Mouse (Mus musculus) left cerebral cortex, postnatal 4 days (tissue): ENCODE data around the gene AL732309.1. TPM values are rescaled to one million over a fixed set of nuclear protein-coding genes. Genes with fewer than 3 reads are reported as not detected.
"Not testable (repeated sequence)": the region's sequence is repeated elsewhere in the genome, so short reads cannot be mapped to it uniquely, and the experiment has no call there.

Experiments
- DNase-seq: peaks from one replicate; pipeline ENCODE4 v3.0.0-alpha.2; 2022
- intact Hi-C: fragments of 180-260 bp; cut with DNase I; formaldehyde crosslinking; loops from one replicate; pipeline ENCODE4 v1.15.1; 2025
- total RNA-seq, 2 experiments: library from RNA; stranded (reverse); gene quantifications; 2 replicates each; pipeline ENCODE4 v1.2.3; 2021

The AL732309.1 gene
- total RNA-seq, 2 experiments from 2014 or later: 2.4 to 7.7 TPM

DNA sequence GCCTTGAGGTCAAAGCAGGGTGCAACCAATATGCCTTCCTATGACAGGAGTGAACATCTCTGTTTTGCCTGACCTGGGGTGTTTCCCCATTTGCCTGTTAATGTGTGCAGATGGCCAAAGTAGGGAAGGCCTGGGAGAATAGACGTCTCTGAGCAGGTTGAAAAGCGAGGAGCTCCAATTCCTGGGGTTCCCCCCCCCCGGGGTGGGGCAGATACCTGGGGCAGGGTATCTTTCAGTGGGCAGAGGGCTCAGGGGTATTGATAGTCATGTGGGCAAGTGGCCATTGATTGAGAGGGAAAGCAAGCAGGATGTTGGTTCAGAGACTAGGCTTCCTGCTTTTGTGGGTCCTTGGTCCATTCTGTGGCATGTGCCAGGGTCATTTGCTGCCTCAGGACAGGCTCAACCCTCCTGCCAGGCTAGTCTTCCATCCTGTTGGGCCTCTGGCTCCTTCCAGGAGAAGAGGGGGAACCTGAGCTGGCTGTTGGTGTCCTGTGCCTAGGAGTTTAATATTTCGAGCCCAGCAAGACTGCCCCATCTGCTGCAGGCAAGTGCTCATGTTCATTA, 21.2 kb upstream of the AL732309.1 start:
- intact Hi-C loops: no loop called here
- no peak for DNase-seq

DNA sequence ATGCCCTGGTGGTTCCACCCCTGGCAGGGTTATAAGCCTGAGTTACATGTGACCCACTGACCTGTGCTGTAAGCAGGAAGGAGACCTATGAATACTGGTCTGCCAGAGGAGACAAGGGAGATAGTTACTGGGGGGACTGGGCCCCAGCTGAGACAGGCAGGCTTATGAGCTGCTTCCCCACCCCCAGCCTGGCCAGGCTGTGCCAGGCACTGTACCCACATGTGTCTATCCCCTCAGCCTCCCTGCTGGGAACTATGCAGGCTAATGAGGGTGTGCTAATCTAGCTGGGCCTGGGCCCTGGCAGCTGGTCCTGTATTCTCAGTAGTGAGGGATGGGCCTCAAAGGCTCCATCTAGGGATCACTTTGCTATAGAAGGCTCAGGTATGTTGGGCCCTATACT, 20.6 kb upstream of the AL732309.1 start:
- peak; percentile 80 for DNase-seq
- intact Hi-C loops: no loop called here

DNA sequence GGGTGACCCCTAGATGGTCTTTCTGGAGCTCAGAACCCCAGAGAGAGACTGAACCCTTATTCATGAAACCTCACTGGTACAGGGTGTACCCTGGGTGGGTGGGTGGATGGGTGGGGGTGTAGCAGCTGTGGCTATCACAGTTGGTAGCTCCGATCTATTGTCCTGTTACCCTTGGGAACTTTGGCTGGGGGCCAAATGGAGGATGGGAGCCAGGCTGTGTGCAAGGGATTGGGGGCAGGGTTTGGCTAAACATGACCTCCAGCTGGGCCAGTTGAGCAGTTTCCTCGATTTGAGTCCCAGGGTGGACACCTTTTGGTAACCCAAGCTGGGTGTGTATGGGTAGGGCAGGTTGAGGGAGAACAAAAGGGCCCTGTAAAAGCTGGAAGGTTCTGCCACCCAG, 20.1 kb upstream of the AL732309.1 start:
- peak; percentile 87 for DNase-seq
- intact Hi-C loops: no loop called here

DNA sequence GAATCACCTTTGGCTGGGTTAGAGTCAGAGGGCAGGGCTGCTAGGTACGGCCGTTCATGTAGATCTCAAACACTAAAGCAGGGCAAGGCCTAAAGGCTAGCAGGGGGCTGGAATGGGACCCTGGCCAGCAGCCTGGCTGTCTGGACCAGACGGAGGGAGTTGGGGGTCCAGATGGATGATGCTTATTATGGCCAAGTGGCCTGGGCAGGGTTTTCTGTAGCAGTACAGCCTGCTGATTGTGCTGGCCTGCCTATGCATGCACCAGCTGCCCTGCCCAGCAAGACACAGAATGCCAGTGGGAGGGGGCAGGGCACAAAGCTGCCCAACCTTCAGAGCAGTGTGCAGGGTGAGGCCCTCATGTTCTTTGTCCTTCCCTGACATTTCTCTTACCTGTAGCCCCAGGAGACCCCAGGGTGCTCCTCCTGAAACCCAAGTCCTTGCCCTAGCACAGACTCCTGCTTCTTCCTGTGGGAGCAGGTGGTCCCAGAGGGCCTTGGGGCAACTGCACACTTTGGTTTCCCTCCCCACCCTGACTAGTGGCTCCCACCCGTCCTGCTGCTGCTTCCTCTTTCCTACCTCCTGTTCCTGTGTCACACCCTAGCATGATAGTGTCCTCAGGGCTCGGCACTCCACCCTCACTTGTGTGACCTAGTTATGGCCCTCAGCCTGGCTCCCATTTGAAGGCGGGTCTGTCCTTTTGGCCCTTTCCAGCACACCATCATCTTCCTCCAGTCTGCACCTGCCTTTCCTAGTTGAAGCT, 19.4 kb upstream of the AL732309.1 start:
- DNase-seq: peak; percentile 95
- intact Hi-C loops: no loop called here

DNA sequence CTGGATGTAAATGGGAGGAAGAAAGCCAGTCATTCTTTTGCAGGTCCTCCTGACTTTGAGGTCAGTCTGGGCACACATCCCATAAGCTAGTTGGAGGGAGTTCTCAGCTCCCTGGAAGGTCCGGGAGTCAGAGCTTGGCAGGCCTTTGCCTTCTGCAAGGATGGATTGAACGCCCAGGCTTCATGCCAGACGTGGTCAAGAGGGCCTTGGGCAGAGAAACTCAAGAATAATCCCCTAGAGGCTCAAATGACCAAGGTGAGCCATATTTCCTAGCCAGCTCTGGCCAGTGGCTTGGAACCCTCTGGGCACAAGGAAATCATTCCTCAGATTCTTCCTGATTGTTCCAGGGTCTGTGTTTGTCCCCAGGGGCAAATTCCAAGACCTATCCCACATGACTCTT, 18.2 kb upstream of the AL732309.1 start:
- intact Hi-C loops: no loop called here
- peak; percentile 80 for DNase-seq

GRCm38 (mm10) chr2:25264286-25264660, 17.6 kb upstream of the AL732309.1 start:
- intact Hi-C loops: no loop called here
- DNase-seq: no peak

DNA sequence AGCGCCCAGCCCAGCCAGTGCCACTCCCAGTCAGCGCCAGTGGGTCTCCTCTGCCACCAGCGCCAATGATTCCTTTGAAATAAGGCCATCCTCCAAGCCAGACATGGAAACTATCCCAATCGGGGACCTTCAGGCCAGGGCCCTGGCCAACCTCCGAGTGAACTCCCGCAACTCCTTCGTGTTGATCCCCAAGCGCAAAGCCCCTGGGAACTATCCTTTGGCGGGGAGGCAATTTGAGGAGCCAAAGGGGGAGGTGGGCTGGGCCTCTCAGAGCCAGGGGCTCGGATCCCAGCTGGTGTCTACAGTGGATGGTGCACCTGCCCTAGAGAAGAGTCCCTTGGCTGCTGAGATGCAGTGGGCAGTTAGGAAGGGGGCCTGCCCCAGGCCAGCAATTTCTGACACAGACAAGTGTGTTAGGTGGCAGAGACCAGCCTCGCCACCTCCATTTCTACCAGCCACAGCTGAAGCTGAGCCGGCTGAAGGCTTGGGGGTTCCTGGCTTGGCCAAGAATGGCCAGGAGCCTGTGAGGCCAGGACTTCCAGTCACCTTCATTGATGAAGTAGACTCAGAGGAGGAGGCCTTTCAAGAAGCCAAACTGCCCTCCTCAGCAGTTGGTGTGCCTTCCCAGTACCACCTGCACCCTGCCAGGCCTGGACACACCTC, 17.1 kb upstream of the AL732309.1 start:
- intact Hi-C loops: no loop called here
- peak; percentile 75 for DNase-seq

GRCm38 (mm10) chr2:25262795-25263622, 16.3 kb upstream of the AL732309.1 start:
- peak; percentile 82 for DNase-seq
- intact Hi-C loops: no loop called here

- peak; percentile 97 for DNase-seq
- intact Hi-C loops: no loop called here
Observed at GRCm38 (mm10) chr2:25262291-25262767, 15.7 kb upstream of the AL732309.1 start, which contains the start of gene Tprn. Tprn (plus strand) TSS chr2:25262618.

- intact Hi-C loops: no loop called here
- no peak for DNase-seq
Observed at GRCm38 (mm10) chr2:25261870-25262269, 15.2 kb upstream of the AL732309.1 start.

- intact Hi-C loops: loop anchor here (5.0 kb wide), 2 partner anchors 37 to 62 kb away; partner anchors contain the start of genes Tor4a and Tubb4b
Observed at GRCm38 (mm10) chr2:25258887-25259286, 12.2 kb upstream of the AL732309.1 start.

GRCm38 (mm10) chr2:25257250-25257649, 10.6 kb upstream of the AL732309.1 start:
- intact Hi-C loops: loop anchor here (5.0 kb wide), 2 partner anchors 35 to 60 kb away; partner anchors contain the start of genes Tor4a and Tubb4b
- not testable (repeated sequence) for DNase-seq

More at GRCm38 (mm10) chr2:25258887-25259286, 12.2 kb upstream of the AL732309.1 start:
- DNase-seq: no peak

DNA sequence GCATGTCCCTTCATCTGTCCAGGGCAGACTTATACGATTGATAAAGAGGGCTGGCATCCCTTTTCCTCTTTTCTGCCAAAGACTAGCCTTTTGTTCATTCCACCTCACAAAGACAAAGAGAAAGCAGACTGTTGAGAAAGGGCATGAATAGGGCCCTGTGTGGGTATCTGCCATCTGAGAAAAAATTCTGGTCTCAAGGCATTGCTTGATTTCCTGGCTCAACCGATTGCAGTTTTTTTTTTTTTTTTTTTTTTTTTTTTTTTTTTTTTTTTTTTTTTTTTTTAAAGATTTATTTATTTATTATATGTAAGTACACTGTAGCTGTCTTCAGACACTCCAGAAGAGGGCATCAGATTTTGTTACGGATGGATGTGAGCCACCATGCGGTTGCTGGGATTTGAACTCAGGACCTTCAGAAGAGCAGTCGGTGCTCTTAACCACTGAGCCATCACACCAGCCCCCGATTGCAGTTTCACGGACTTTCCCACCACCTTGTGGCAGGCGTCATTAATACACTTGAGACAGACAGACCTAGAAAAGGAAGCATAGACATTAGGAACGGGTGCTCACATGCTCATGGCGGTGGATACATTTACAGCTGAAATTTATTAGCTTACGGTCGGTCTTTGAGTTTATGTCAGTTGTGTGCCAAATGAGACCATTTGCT, 9.9 kb upstream of the AL732309.1 start:
- DNase-seq: not testable (repeated sequence)
- intact Hi-C loops: loop anchor here (5.0 kb wide), 2 partner anchors 34 to 59 kb away; partner anchors contain the start of genes Tor4a and Tubb4b

DNA sequence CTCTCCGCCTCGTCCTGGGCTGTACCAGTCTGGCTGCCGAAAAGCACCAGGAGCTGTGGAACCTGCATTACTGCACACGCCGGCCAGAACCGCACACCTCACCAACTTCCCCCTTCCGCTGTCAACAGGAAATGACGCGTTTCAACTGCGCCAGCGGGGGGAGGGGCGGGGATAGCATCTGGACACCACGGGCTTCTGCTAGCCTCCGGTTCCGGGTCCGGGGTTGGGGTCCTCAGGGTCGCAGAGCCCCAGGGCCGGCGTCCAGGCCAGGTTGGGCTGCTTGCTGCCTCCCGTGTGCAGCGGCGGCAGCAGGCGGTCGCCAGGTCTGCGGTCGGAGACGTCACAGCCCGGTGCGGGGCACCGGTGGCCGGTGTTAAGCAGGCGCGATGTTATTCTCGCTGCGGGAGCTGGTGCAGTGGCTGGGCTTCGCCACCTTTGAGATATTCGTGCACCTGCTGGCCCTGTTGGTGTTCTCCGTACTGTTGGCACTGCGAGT, 8.7 kb upstream of the AL732309.1 start, which contains the start of gene Tmem203:
Tmem203 (plus strand) TSS at position 156 of the 496 bp plus-strand sequence.
- intact Hi-C loops: loop anchor here (5.0 kb wide), 2 partner anchors 33 to 58 kb away; partner anchors contain the start of genes Tor4a and Tubb4b
- DNase-seq: peak; percentile 91

DNA sequence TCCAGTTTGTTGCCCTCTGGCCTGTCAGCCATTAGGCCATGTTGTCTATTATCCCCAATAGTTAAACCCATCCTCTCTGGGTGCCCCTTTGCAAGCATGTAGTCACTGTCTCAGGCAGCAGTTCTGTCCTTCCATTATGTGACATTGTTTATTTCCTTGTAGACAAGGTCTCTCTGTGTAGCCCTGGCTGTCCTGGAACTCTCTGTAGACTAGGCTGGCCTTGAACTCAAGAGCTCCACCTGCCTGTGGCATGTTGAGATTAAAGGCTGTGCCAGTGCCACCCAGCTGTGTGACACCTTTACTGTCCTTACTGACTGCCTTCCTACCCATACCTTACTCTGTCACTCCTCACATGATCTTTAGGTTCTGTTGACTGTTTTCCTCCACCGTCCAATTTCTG, 5.7 kb upstream of the AL732309.1 start:
- intact Hi-C loops: no loop called here
- no peak for DNase-seq

- DNase-seq: no peak
- intact Hi-C loops: no loop called here
Observed at GRCm38 (mm10) chr2:25244144-25244543, 2.5 kb downstream of the AL732309.1 start.

DNA sequence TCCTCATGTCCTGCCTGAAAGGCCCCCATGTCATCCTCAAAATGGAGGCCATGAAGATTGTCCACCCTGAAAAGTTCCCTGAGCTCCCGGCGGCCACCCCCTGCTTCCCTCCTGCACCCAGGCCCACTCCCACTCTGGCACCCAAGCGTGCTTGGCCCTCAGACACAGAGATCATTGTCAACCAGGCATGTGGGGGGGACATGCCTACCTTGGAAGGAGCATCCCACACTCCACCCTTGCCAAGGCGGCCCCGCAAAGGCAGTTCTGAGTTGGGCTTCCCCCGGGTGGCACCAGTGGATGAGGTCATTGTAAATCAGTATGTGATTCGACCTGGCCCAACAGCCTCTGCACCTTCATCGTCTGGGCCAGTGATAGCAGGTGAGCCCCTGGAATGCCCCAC, 3.3 kb downstream of the AL732309.1 start:
- no peak for DNase-seq
- intact Hi-C loops: no loop called here

DNA sequence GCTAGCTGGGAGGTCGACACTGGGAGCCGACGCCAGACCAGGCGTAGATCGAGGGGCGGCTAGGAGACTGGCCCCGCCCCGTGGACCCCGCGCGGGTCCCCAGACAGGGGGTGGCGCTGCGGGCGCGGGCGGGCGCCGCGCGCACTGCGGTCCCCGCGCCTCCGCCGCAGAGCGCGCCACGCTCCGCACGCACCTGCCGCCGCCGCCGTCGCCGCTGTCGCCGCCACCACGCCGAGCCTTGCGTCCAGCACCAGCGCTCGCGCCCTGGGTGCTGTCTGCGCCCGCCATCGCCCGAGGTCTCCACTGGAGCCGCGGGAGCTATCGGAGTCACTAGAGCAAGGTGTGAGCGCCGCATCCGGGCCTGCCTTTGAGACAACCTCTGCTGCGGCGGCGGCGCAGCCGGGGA, 4.6 kb downstream of the AL732309.1 start, which contains the start of the genes Rnf208 and Cysrt1:
Rnf208 (plus strand) TSS at position 155 of the 406 bp plus-strand sequence.
Cysrt1 (minus strand) TSS at position 352 of the 406 bp plus-strand sequence.
- no peak for DNase-seq
- intact Hi-C loops: no loop called here

- no peak for DNase-seq
- intact Hi-C loops: no loop called here
Observed at GRCm38 (mm10) chr2:25241438-25241775, 5.3 kb downstream of the AL732309.1 start.
